ENCODE assay signal across 10 mouse cellular contexts in the genomic region with DNA sequence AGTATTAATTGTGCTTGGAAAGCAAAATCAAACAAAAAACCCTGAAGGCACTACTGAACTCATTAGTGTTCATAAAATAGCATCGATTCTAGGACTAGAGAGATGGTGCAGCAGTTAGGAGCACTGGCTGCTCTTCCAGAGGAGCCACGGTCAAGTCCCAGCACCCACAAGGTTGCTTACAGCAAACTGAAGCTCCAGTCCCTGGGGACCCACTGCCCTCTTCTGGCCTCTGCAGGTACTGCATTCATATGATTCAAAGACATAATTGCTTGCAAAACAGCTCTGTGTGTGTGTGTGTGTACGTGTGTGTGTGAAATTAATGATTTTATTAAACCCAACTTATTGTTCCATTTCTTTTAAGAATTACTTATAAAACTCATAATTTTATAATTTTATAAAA.
DNase-seq lines count a peak whose midpoint lies in the region; ATAC-seq and TF ChIP-seq lines count a peak whose summit lies in the region.
"Had no signal": no experiment of that assay in that cellular context is flagged by ENCODE, and none has a peak within 500 bp of the region (broad histone marks: within the 10 kb centered on the region; RNA-seq: fewer than 3 reads in every experiment).

No protein-coding gene starts in this region.

- TF ChIP-seq CTCF in testis, adult 2 months (IDR thresholded peaks at IDR 0.05; ENCODE audit: control insufficient read depth, insufficient read depth, insufficient replicate concordance, low read depth, low read length) = peak; percentile 63; the same call in 1 of the 2 replicates

- TF ChIP-seq POLR2A in testis, adult 2 months (IDR thresholded peaks at IDR 0.05; ENCODE audit: control insufficient read depth, low read depth, low read length) = no peak

- no peaks in the 10 kb centered on the region for H3K4me1 ChIP-seq in midbrain, embryonic 11.5 days (ENCODE audit: control insufficient read depth, insufficient read depth, low read length)
- no peaks in the 10 kb centered on the region for H3K4me1 ChIP-seq in midbrain, embryonic 16.5 days (ENCODE audit: control insufficient read depth, insufficient read depth, low read length)
- no peaks in the 10 kb centered on the region for H3K4me1 ChIP-seq in testis, adult 2 months (ENCODE audit: control insufficient read depth, insufficient read depth, low read length)
- H3K4me1 ChIP-seq: heart, embryonic 15.5 days; megakaryocyte, embryonic 14.5 days had no signal

- no peaks in the 10 kb centered on the region for H3K36me3 ChIP-seq in midbrain, embryonic 11.5 days (ENCODE audit: control insufficient read depth, insufficient read depth, low read length)
- no peaks in the 10 kb centered on the region for H3K36me3 ChIP-seq in midbrain, embryonic 16.5 days (ENCODE audit: control insufficient read depth, insufficient read depth, low read length)
- H3K36me3 ChIP-seq in testis, adult 2 months (ENCODE audit: control insufficient read depth, insufficient read depth, low read length) = no peaks in the 10 kb centered on the region
- H3K36me3 ChIP-seq: heart, embryonic 15.5 days had no signal

- DNase-seq in embryo, embryonic 10 days (ENCODE audit: low spot score) = peak; percentile 15
- no peak for DNase-seq in embryo, embryonic 11 days
- peak; percentile 68 for DNase-seq in midbrain, embryonic 11.5 days (ENCODE audit: low spot score, missing footprints)
- DNase-seq in embryo, embryonic 10.5 days (ENCODE audit: low spot score) = peak; percentile 45
- DNase-seq in layer of hippocampus, adult 18-20 months (ENCODE audit: low spot score in 2 of 2) = no peak
- DNase-seq in right cerebral cortex, postnatal 10 days (ENCODE audit: low spot score in 2 of 2) = no peak

- H3K27me3 ChIP-seq in midbrain, embryonic 11.5 days (ENCODE audit: control insufficient read depth, insufficient read depth, low read length) = no peaks in the 10 kb centered on the region
- no peaks in the 10 kb centered on the region for H3K27me3 ChIP-seq in midbrain, embryonic 16.5 days (ENCODE audit: control insufficient read depth, insufficient read depth, low read depth, low read length)
- no peaks in the 10 kb centered on the region for H3K27me3 ChIP-seq in testis, adult 2 months (ENCODE audit: control insufficient read depth, insufficient read depth, low read length)
- H3K27me3 ChIP-seq: heart, embryonic 15.5 days; megakaryocyte, embryonic 14.5 days had no signal

- no peak overlapping the region for H3K4me3 ChIP-seq in midbrain, embryonic 11.5 days (ENCODE audit: low read depth, low read length)
- H3K4me3 ChIP-seq in midbrain, embryonic 16.5 days (ENCODE audit: low read depth, low read length) = no peak overlapping the region
- no peak overlapping the region for H3K4me3 ChIP-seq in testis, adult 2 months (ENCODE audit: control insufficient read depth, low read depth, low read length)
- H3K4me3 ChIP-seq: heart, embryonic 15.5 days; megakaryocyte, embryonic 14.5 days had no signal

- no peak overlapping the region for H3K4me2 ChIP-seq in midbrain, embryonic 11.5 days
- no peak overlapping the region for H3K4me2 ChIP-seq in midbrain, embryonic 16.5 days (ENCODE audit: low read length)
- H3K4me2 ChIP-seq: heart, embryonic 15.5 days had no signal

- no peaks in the 10 kb centered on the region for H3K9me3 ChIP-seq in midbrain, embryonic 11.5 days (ENCODE audit: control insufficient read depth, low read length)
- H3K9me3 ChIP-seq in midbrain, embryonic 16.5 days (replicated peaks; ENCODE audit: control insufficient read depth, low read length, poor library complexity, severe bottlenecking) = no peaks in the 10 kb centered on the region
- H3K9me3 ChIP-seq: heart, embryonic 15.5 days had no signal

- WGBS in midbrain, embryonic 11.5 days = 91% methylated on average over 3 of the region's 3 CpGs
- WGBS in midbrain, embryonic 16.5 days = 89% methylated on average over 3 of the region's 3 CpGs

- no peak for ATAC-seq in midbrain, embryonic 11.5 days (ENCODE audit: low FRiP score)
- no peak for ATAC-seq in midbrain, embryonic 16.5 days

- no peak overlapping the region for H3K9ac ChIP-seq in midbrain, embryonic 11.5 days (ENCODE audit: low read length)
- H3K9ac ChIP-seq in midbrain, embryonic 16.5 days (ENCODE audit: low read depth, low read length) = no peak overlapping the region
- H3K9ac ChIP-seq: heart, embryonic 15.5 days had no signal

- no peak overlapping the region for H3K27ac ChIP-seq in midbrain, embryonic 11.5 days (ENCODE audit: low read depth, low read length)
- H3K27ac ChIP-seq in midbrain, embryonic 16.5 days (ENCODE audit: low read length) = no peak overlapping the region
- no peak overlapping the region for H3K27ac ChIP-seq in testis, adult 2 months (ENCODE audit: control insufficient read depth, insufficient read depth, low read depth, low read length)
- H3K27ac ChIP-seq: heart, embryonic 15.5 days had no signal

Comparison
In these comparisons a context has a peak if more than half of its experiments do, and no peak if none do; other contexts are left out.
1. DNase-seq: peak in embryo, embryonic 10 days (single experiment), midbrain, embryonic 11.5 days (single experiment) and embryo, embryonic 10.5 days (single experiment); none in embryo, embryonic 11 days (single experiment), layer of hippocampus, adult 18-20 months (0 of 2) and right cerebral cortex, postnatal 10 days (0 of 2).